Mouse (Mus musculus): ENCODE data around the gene Sertad3.
A peak's percentile ranks its signal among the peaks of the same experiment; 100 is the strongest.

Gene Sertad3

GRCm38 (mm10) chr7:27473156-27473834, at the start of gene Sertad3:
Sertad3 (plus strand) TSS chr7:27473768.
- DNase-seq, result peak; percentile 100

- DNase-seq, result no peak
Observed at GRCm38 (mm10) chr7:27427387-27427786, 46.2 kb upstream of the Sertad3 start.

GRCm38 (mm10) chr7:27428002-27428401, 45.6 kb upstream of the Sertad3 start:
- no peak for DNase-seq

- DNase-seq, result no peak
Observed at GRCm38 (mm10) chr7:27429135-27429534, 44.4 kb upstream of the Sertad3 start.

- no peak for DNase-seq
Observed at GRCm38 (mm10) chr7:27433349-27433748, 40.2 kb upstream of the Sertad3 start.

- DNase-seq, result no peak
Observed at GRCm38 (mm10) chr7:27433794-27434193, 39.8 kb upstream of the Sertad3 start.

GRCm38 (mm10) chr7:27437544-27437943, 36.0 kb upstream of the Sertad3 start:
- peak; percentile 38 to 42 for DNase-seq

- DNase-seq, result no peak
Observed at GRCm38 (mm10) chr7:27440014-27440413, 33.6 kb upstream of the Sertad3 start.

GRCm38 (mm10) chr7:27446051-27446450, 27.5 kb upstream of the Sertad3 start:
- peak in 1 of 2 experiments; percentile 18 for DNase-seq

- peak in 1 of 2 experiments; percentile 44 for DNase-seq
Observed at GRCm38 (mm10) chr7:27446521-27447418, 26.8 kb upstream of the Sertad3 start.

- DNase-seq, result peak; percentile 99
Observed at GRCm38 (mm10) chr7:27447419-27448286, 25.9 kb upstream of the Sertad3 start, which contains the start of the genes Sptbn4 and Blvrb. Sptbn4 (minus strand) TSS chr7:27447686. Blvrb (plus strand) TSS chr7:27447978.

- peak in 1 of 2 experiments; percentile 23 for DNase-seq
Observed at GRCm38 (mm10) chr7:27448421-27449206, 25.0 kb upstream of the Sertad3 start.

GRCm38 (mm10) chr7:27449256-27449862, 24.2 kb upstream of the Sertad3 start:
- DNase-seq, result peak; percentile 87 to 89

GRCm38 (mm10) chr7:27451359-27451758, 22.2 kb upstream of the Sertad3 start:
- no peak for DNase-seq

GRCm38 (mm10) chr7:27452206-27452770, 21.3 kb upstream of the Sertad3 start:
- no peak for DNase-seq

GRCm38 (mm10) chr7:27454461-27455121, 19.0 kb upstream of the Sertad3 start:
- no peak for DNase-seq

GRCm38 (mm10) chr7:27455273-27455672, 18.3 kb upstream of the Sertad3 start:
- no peak for DNase-seq

GRCm38 (mm10) chr7:27458614-27459013, 15.0 kb upstream of the Sertad3 start:
- DNase-seq, result no peak

GRCm38 (mm10) chr7:27459640-27460039, 13.9 kb upstream of the Sertad3 start:
- DNase-seq, result no peak

- no peak for DNase-seq
Observed at GRCm38 (mm10) chr7:27460477-27460876, 13.1 kb upstream of the Sertad3 start.

Data from kidney, postnatal 4 days (tissue).